Mouse (Mus musculus) testis, adult 2 months (tissue): ENCODE data around the gene Bcas1.

ENCODE experiments used
- CTCF ChIP-seq: fragments of 200-500 bp; IDR thresholded peaks from 2 replicates; pipeline ENCODE4 v1.5.1; 2012; ENCODE audit warnings: low read depth, mild to moderate bottlenecking, inconsistent platforms, low read length, moderate library complexity; ENCODE audit not compliant: control insufficient read depth, insufficient read depth, insufficient replicate concordance
- POLR2A ChIP-seq: fragments of 200-500 bp; IDR thresholded peaks from 2 replicates; pipeline ENCODE4 v1.6.1; 2012; ENCODE audit warnings: low read depth, mild to moderate bottlenecking, inconsistent platforms, low read length, moderate library complexity; ENCODE audit not compliant: control insufficient read depth

GRCm38 (mm10) chr2:170475164-170475563, 47.5 kb upstream of the Bcas1 start:
- no peak for TF ChIP-seq CTCF
- no peak for TF ChIP-seq POLR2A
